Mouse (Mus musculus) intestine, embryonic 14.5 days (tissue): ENCODE results near the gene Fxn. TPM values are rescaled to one million over a fixed set of nuclear protein-coding genes. Genes with fewer than 3 reads are reported as not detected.
"Not testable (repeated sequence)": the region's sequence is repeated elsewhere in the genome, so short reads cannot be mapped to it uniquely, and the experiment has no call there.

Experiments used
- ATAC-seq: fragments of 200-750 bp; cut with Nextera tagmentation; replicated peaks from 2 replicates; pipeline ENCODE4 v1.8.0; 2017; ENCODE audit warnings: low read depth, moderate number of reproducible peaks, moderate TSS enrichment, moderate library complexity; ENCODE audit not compliant: low FRiP score, low TSS enrichment
- DNase-seq: peaks from one replicate; pipeline ENCODE4 v3.0.0-alpha.2; 2018; ENCODE audit warnings: low spot score
- H3K27ac ChIP-seq: fragments of 300-500 bp; sonication (generic); 2 replicates; pipeline ENCODE4 v1.5.1; 2014; ENCODE audit warnings: low read depth, mild to moderate bottlenecking, control low read depth
- H3K27me3 ChIP-seq: fragments of 300-500 bp; sonication (generic); replicated peaks from 2 replicates; pipeline ENCODE4 v1.6.1; 2014; ENCODE audit warnings: low read length, control low read depth; ENCODE audit not compliant: control insufficient read depth, insufficient read depth
- H3K36me3 ChIP-seq: fragments of 300-500 bp; sonication (generic); 2 replicates; pipeline ENCODE4 v1.6.1; 2014; ENCODE audit warnings: low read length, control low read depth; ENCODE audit not compliant: control insufficient read depth, insufficient read depth
- H3K4me1 ChIP-seq: fragments of 300-500 bp; sonication (generic); replicated peaks from 2 replicates; pipeline ENCODE4 v1.6.1; 2014; ENCODE audit warnings: low read length, control low read depth, mixed read lengths; ENCODE audit not compliant: control insufficient read depth, insufficient read depth
- H3K4me2 ChIP-seq: fragments of 300-500 bp; sonication (generic); 2 replicates; pipeline ENCODE4 v1.6.1; 2014; ENCODE audit warnings: low read length
- H3K4me3 ChIP-seq: fragments of 300-500 bp; sonication (generic); 2 replicates; pipeline ENCODE4 v1.5.1; 2014; ENCODE audit warnings: low read depth, low read length, control low read depth, mixed read lengths
- H3K9ac ChIP-seq: fragments of 300-500 bp; sonication (generic); 2 replicates; pipeline ENCODE4 v1.6.1; 2014; ENCODE audit warnings: mild to moderate bottlenecking, low read length
- H3K9me3 ChIP-seq: fragments of 300-500 bp; sonication (generic); 2 replicates; pipeline ENCODE4 v1.6.1; 2016; ENCODE audit warnings: low read length, control low read depth; ENCODE audit not compliant: control insufficient read depth
- WGBS: fragments of 180-500 bp; shearing (Covaris S2); extraction: QIAGEN DNeasy Blood & Tissue Kit; methylation state at CpG from one replicate; pipeline ENCODE4 v1.1.7; 2014; 5-methylcytosine and 5-hydroxymethylcytosine counted together
- polyA plus RNA-seq: library from polyadenylated mRNA; unstranded; fragments of >200 nt; fragmentation: Nextera tagmentation; extraction: Ambion mirVana; gene quantifications from 2 replicates; pipeline ENCODE4 v1.2.1, GENCODE M21; 2014

Fxn gene
- polyA plus RNA-seq, 1 experiment from 2014 or later, result 46.5 TPM

- Histone ChIP-seq H3K9me3 (no peaks in the 10 kb centered on the region), H3K36me3 (no peaks in the 10 kb centered on the region), H3K4me3 (no peak overlapping the region), H3K9ac (no peak overlapping the region), H3K27ac (no peak overlapping the region), H3K27me3 (no peaks in the 10 kb centered on the region), H3K4me2 (no peak overlapping the region), H3K4me1 (peaks cover 7% of the 10 kb centered on the region)
- WGBS, result 78% methylated on average over 8 of the region's 8 CpGs
- no peak for DNase-seq
- no peak for ATAC-seq
Observed at GRCm38 (mm10) chr19:24241271-24241670, 39.1 kb downstream of the Fxn start.

GRCm38 (mm10) chr19:24238011-24238410, 42.4 kb downstream of the Fxn start:
- Histone ChIP-seq H3K36me3 (no peaks in the 10 kb centered on the region), H3K4me2 (no peak overlapping the region), H3K27me3 (no peaks in the 10 kb centered on the region), H3K4me1 (peaks cover 7% of the 10 kb centered on the region), H3K4me3 (no peak overlapping the region), H3K27ac (no peak overlapping the region), H3K9ac (no peak overlapping the region), H3K9me3 (no peaks in the 10 kb centered on the region)
- ATAC-seq (no peak), DNase-seq (no peak)
- 80% methylated on average over 4 of the region's 4 CpGs for WGBS

- not testable (repeated sequence) for ATAC-seq, H3K36me3 ChIP-seq, H3K27ac ChIP-seq, H3K9me3 ChIP-seq, H3K4me2 ChIP-seq, H3K4me3 ChIP-seq, H3K27me3 ChIP-seq, H3K9ac ChIP-seq, H3K4me1 ChIP-seq, DNase-seq
- 100% methylated on average over 1 of the region's 1 CpGs for WGBS
Observed at GRCm38 (mm10) chr19:24232356-24232755, 48.0 kb downstream of the Fxn start.

DNA sequence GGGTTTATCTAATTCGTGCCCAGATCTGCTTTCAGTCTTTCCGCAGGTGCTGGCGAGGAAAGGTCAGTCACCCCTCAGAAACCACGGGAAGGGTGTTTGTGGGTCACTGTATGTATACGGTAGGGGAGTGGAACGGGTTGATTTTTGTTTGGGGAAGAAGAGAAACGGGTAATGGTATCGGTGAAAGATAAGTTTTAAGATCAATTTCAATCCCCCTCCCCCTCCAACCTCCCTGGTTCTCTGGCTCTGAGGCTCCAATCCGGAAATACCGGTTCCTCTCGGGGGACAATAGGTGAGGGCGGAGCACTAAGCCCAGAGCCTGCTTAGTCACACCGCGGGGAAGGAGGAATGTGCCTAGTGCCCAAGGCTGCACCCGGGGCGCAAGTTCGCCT, 55.1 kb downstream of the Fxn start:
- Histone ChIP-seq H3K27ac (peak overlapping the region; percentile 87), H3K4me2 (peak overlapping the region; percentile 77), H3K36me3 (no peaks in the 10 kb centered on the region), H3K27me3 (peaks cover 30% of the 10 kb centered on the region), H3K4me1 (peaks cover 4% of the 10 kb centered on the region; the same call in 1 of the 2 replicates), H3K4me3 (peak overlapping the region; percentile 57), H3K9ac (no peak overlapping the region), H3K9me3 (no peaks in the 10 kb centered on the region)
- peak; percentile 84 for DNase-seq
- ATAC-seq, result peak; percentile 84
- 1% methylated on average over 17 of the region's 17 CpGs for WGBS

DNA sequence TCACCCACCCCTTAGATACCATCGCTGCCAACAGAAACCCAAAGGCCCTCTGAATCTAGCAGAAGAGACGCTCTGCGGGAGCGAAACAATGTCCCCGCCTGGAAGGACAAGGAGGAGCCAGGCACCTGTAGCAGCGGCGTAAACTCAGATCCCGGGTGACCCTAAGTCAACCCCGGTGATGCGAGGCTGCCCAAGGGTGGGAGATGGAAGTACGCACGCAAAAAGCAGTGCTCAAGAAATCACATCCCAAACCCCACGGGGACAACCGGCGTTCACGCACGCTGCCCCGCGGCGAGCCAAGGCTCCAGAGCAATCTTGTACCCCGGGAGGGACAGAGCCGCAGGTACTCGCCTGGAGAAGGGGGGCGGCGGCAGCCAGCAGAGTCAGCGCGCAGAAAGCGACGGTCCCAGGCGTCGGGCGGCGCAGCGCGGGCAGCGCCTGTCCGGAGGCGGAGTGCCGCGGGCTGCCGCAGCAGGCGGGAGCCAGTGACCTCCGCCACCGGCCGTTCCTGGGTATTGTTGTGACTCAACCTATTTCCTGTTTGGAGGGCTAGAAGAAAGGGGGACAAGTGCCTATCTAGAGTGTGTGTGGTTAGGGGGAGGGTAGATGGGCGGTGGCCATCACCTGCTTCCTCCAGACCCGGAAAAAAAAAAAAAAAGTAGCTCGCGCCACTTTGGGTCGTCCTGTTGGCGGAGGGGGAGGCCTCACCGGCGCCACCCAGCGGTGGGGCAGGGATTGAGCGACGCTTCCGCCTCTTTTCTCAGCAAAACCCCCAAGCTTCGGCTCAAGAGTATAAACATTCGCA, 55.7 kb downstream of the Fxn start, which contains the start of gene Tjp2:
Tjp2 (minus strand) TSS at position 531 of the 805 bp plus-strand sequence.
- under 1% methylated on average over 58 of the region's 59 CpGs for WGBS
- Histone ChIP-seq H3K27ac (peak within 1 kb of the TSS; percentile 87), H3K9ac (peak within 1 kb of the TSS; percentile 67), H3K36me3 (no peaks in the 10 kb centered on the region), H3K9me3 (no peaks in the 10 kb centered on the region), H3K4me1 (peaks cover 4% of the 10 kb centered on the region; the same call in 1 of the 2 replicates), H3K4me2 (peak within 1 kb of the TSS; percentile 77), H3K27me3 (peaks cover 30% of the 10 kb centered on the region), H3K4me3 (peak within 1 kb of the TSS; percentile 57)
- DNase-seq (peak; percentile 80), ATAC-seq (peak; percentile 86)

- DNase-seq, result peak; percentile 73
- no peak for ATAC-seq
- Histone ChIP-seq H3K9me3 (no peaks in the 10 kb centered on the region), H3K36me3 (no peaks in the 10 kb centered on the region), H3K9ac (peak overlapping the region; percentile 67), H3K27me3 (peaks cover 30% of the 10 kb centered on the region), H3K4me1 (peaks cover 4% of the 10 kb centered on the region; the same call in 1 of the 2 replicates), H3K27ac (peak overlapping the region; percentile 87), H3K4me3 (peak overlapping the region; percentile 57), H3K4me2 (peak overlapping the region; percentile 77)
- WGBS, result 16% methylated on average over 11 of the region's 11 CpGs
Observed at GRCm38 (mm10) chr19:24223851-24224251, 56.6 kb downstream of the Fxn start.

GRCm38 (mm10) chr19:24221455-24221854, 59.0 kb downstream of the Fxn start:
- no peak overlapping the region for H3K4me3 ChIP-seq
- 66% methylated on average over 4 of the region's 4 CpGs for WGBS
- no peak overlapping the region for H3K4me2 ChIP-seq
- H3K4me1 ChIP-seq, result peaks cover 4% of the 10 kb centered on the region; the same call in 1 of the 2 replicates
- DNase-seq, result no peak
- H3K27me3 ChIP-seq, result peaks cover 30% of the 10 kb centered on the region
- H3K9me3 ChIP-seq, result no peaks in the 10 kb centered on the region
- ATAC-seq, result no peak
- no peak overlapping the region for H3K9ac ChIP-seq
- no peak overlapping the region for H3K27ac ChIP-seq
- H3K36me3 ChIP-seq, result no peaks in the 10 kb centered on the region

- Histone ChIP-seq H3K36me3 (no peaks in the 10 kb centered on the region), H3K27ac (no peak overlapping the region), H3K9ac (no peak overlapping the region), H3K9me3 (no peaks in the 10 kb centered on the region), H3K4me1 (peaks cover 4% of the 10 kb centered on the region; the same call in 1 of the 2 replicates), H3K27me3 (peaks cover 26% of the 10 kb centered on the region), H3K4me2 (no peak overlapping the region), H3K4me3 (no peak overlapping the region)
- WGBS, result 23% methylated on average over 14 of the region's 14 CpGs
- ATAC-seq (no peak), DNase-seq (no peak)
Observed at GRCm38 (mm10) chr19:24220795-24221445, 59.5 kb downstream of the Fxn start.
